Mouse (Mus musculus) liver, adult (tissue): Measurements from ENCODE around the gene Acvr1c.

Experiments
- GATA4 ChIP-seq: IDR thresholded peaks from 2 replicates; pipeline ENCODE4 v1.6.1; 2014; ENCODE audit warnings: mild to moderate bottlenecking, low read length; ENCODE audit not compliant: insufficient replicate concordance

Acvr1c gene

DNA sequence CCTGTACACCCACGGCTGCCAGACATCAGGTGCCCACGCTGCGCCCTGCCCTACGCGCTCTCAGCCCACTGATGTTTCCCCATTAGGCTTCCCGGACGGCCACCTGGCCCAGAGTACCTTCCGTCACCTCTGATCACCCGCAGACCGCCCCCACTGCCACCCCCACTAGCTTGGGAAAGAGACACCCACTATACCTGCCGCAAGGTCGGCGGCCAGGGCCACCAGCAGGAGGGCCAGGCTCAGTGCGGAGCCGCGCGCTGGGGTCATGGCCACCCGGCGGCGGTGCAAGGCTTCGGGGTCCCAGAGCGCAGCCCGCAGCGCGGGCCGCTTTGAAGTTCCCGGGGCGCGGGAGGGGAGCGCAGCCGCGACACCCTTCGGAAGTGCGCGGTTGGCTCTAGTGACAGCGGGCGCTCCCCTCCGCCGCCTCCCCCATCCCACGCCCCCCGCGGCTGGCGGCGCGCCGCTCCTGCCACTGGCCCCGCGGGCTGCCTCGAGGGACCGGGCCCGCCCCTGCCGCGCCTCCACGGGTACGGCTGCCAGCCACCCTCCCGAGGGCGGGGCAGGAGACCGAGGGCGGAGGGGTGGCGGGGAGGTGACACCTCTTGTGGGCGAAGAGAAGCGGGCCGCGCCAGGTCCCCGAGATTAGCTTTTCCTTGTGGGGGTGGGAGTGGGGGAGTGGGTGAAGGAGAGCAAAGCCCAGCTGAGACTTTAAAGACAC lies at the start of gene Acvr1c:
TSS of gene Acvr1c (minus strand) at position 482 of the 718 bp plus-strand sequence.
- TF ChIP-seq GATA4, result no peak

DNA sequence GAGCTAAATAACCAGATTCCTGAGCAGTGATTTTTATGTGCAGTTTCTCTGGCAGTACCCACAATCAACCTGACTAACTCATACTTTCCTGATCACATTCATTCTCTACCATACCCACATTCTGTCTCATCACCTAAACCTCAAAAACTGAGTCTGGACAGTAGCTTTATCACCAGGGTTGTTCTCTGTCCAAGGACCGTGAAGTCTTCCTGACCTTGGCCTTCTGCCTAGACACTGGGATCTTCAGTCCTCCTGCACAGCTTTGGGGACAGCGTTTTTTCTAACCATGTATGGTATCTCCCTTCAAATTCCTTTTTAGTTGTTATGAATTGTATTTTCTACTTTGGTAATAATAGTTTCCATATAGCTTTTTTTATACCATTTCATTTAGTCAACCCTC lies 45.8 kb upstream of the Acvr1c start:
- no peak for TF ChIP-seq GATA4

GRCm38 (mm10) chr2:58388601-58389000 lies 30.9 kb upstream of the Acvr1c start:
- no peak for TF ChIP-seq GATA4

- no peak for TF ChIP-seq GATA4
Measured at GRCm38 (mm10) chr2:58380020-58380419, 22.3 kb upstream of the Acvr1c start.

DNA sequence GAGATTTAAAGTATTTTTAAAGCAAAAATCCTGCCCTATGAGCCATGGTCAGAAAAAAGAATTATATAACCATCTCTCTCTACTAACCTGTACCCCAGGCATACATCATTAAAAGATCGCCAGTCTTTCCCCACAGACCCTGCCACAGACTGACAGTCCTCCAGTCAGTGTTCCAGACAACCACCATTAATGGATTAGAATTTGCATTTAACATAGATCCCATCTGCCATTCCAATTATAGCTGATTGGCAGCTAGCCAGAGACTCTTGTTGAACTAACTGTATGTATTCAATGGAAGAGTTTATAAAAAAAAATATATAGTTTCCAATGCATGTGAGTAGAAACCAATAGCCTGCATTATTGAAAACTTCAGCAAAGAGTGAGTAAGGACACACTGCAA lies 21.8 kb upstream of the Acvr1c start:
- no peak for TF ChIP-seq GATA4

DNA sequence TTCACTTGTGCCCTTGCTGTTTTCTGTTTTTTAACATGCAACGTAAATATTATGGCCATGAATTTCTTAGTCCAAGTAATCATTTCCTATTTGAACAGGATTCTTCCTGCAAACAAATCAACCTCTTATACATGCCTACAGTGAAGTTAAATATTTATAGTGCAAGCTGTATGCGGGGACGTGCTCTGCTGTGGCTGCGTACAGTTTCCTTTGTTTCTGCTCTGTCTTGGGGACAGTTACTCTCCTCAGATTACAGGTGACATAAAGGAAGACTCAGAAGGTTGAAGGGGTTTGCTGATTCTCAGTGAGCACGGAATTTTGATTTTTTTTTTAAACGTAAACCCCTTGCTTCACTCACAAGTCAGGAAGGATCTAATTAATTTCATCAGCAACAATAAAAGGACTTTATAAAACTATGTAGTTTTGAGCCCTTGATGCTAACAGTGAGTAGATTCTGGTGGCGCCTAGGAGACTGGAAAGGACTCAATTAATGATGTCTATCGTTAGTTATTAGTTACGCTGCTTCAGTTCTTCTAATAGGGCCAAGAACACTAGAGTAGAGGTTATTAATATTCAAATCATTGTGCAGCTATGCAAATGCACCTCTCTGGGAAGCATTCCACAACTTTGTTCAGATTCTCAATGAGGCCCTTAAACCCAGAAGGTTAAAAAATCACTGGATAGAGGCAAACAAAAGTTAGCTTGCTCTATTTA lies 19.9 kb upstream of the Acvr1c start:
- no peak for TF ChIP-seq GATA4

GRCm38 (mm10) chr2:58366196-58366595 lies 8.5 kb upstream of the Acvr1c start:
- TF ChIP-seq GATA4, result no peak

- TF ChIP-seq GATA4, result no peak
Measured at GRCm38 (mm10) chr2:58361361-58362046, 3.8 kb upstream of the Acvr1c start.

- no peak for TF ChIP-seq GATA4
Measured at GRCm38 (mm10) chr2:58358132-58358460, 401 bp upstream of the Acvr1c start.

GRCm38 (mm10) chr2:58357068-58357413 lies 654 bp downstream of the Acvr1c start:
- no peak for TF ChIP-seq GATA4

GRCm38 (mm10) chr2:58354389-58354788 lies 3.3 kb downstream of the Acvr1c start:
- no peak for TF ChIP-seq GATA4

- TF ChIP-seq GATA4, result no peak
Measured at GRCm38 (mm10) chr2:58352846-58353245, 4.8 kb downstream of the Acvr1c start.

- TF ChIP-seq GATA4, result no peak
Measured at GRCm38 (mm10) chr2:58350657-58351056, 7.0 kb downstream of the Acvr1c start.

- TF ChIP-seq GATA4, result no peak
Measured at GRCm38 (mm10) chr2:58336730-58337129, 21.0 kb downstream of the Acvr1c start.

- no peak for TF ChIP-seq GATA4
Measured at GRCm38 (mm10) chr2:58329589-58329988, 28.1 kb downstream of the Acvr1c start.
